10 mouse cellular contexts compared by ENCODE assay signal in the genomic region with DNA sequence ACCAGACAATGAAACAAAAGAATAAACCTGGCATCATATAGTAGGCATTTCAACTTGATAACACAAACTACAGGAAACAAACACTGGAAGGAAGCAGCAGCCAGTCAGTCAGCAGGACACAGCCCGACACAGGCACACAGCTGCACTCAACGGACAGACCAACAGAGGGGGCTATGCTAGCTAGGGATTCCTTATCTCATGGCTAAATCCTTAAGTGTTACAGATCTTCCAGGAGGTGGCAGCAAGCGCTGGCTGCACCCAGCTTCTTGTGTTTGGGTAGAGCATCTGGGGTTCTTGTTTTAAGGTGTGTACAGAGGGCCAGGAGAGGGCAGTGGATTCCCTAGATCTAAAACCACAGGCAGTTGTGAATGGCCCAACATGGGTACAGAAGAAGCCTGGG. TPM values are rescaled to one million over a fixed set of nuclear protein-coding genes. Genes with fewer than 3 reads are reported as not detected.
DNase-seq lines count a peak whose midpoint lies in the region; ATAC-seq and TF ChIP-seq lines count a peak whose summit lies in the region.
"Had no signal": no experiment of that assay in that cellular context is flagged by ENCODE, and none has a peak within 500 bp of the region (broad histone marks: within the 10 kb centered on the region; RNA-seq: fewer than 3 reads in every experiment).

No protein-coding gene starts in this region.

- no peak for TF ChIP-seq POLR2A in lung, adult 2 months (IDR thresholded peaks at IDR 0.05; ENCODE audit: borderline replicate concordance, extremely low read depth, low read depth, low read length)

- no peaks in the 10 kb centered on the region for H3K27me3 ChIP-seq in heart, embryonic 11.5 days (ENCODE audit: control insufficient read depth, insufficient read depth, low read length)
- H3K27me3 ChIP-seq in embryonic facial prominence, embryonic 14.5 days (replicated peaks; ENCODE audit: control insufficient read depth, insufficient read depth, low read length) = no peaks in the 10 kb centered on the region
- H3K27me3 ChIP-seq in heart, embryonic 16.5 days (ENCODE audit: control insufficient read depth, insufficient read depth, low read length) = no peaks in the 10 kb centered on the region
- H3K27me3 ChIP-seq: limb, embryonic 15.5 days had no signal

- no peak overlapping the region for H3K4me2 ChIP-seq in heart, embryonic 11.5 days
- H3K4me2 ChIP-seq in embryonic facial prominence, embryonic 14.5 days (ENCODE audit: low read depth, low read length) = no peak overlapping the region
- no peak overlapping the region for H3K4me2 ChIP-seq in heart, embryonic 16.5 days (ENCODE audit: low read depth, low read length)
- H3K4me2 ChIP-seq: limb, embryonic 15.5 days had no signal

- WGBS in heart, embryonic 11.5 days (ENCODE audit: insufficient replicate concordance) = 21% methylated on average over 3 of the region's 3 CpGs
- 21% methylated on average over 3 of the region's 3 CpGs for WGBS in embryonic facial prominence, embryonic 14.5 days
- WGBS in heart, embryonic 16.5 days = 25% methylated on average over 3 of the region's 3 CpGs
- WGBS in lung, adult 2 months = 4% methylated on average over 3 of the region's 3 CpGs

- H3K27ac ChIP-seq in heart, embryonic 11.5 days (ENCODE audit: low read depth, low read length) = no peak overlapping the region
- no peak overlapping the region for H3K27ac ChIP-seq in embryonic facial prominence, embryonic 14.5 days (replicated peaks; ENCODE audit: low read depth, low read length)
- no peak overlapping the region for H3K27ac ChIP-seq in heart, embryonic 16.5 days (ENCODE audit: low read length)
- H3K27ac ChIP-seq: limb, embryonic 15.5 days had no signal

- no peaks in the 10 kb centered on the region for H3K9me3 ChIP-seq in heart, embryonic 11.5 days (replicated peaks; ENCODE audit: control insufficient read depth, low read length)
- H3K9me3 ChIP-seq in embryonic facial prominence, embryonic 14.5 days (ENCODE audit: control insufficient read depth, low read length) = no peaks in the 10 kb centered on the region
- H3K9me3 ChIP-seq in heart, embryonic 16.5 days (replicated peaks; ENCODE audit: control insufficient read depth, low read length) = no peaks in the 10 kb centered on the region
- H3K9me3 ChIP-seq: G1E; limb, embryonic 15.5 days had no signal

- TF ChIP-seq CTCF in lung, adult 2 months (IDR thresholded peaks at IDR 0.05; ENCODE audit: insufficient read depth, low read length) = peak; percentile 96

- H3K36me3 ChIP-seq in heart, embryonic 11.5 days (ENCODE audit: control insufficient read depth, insufficient read depth, low read length) = peaks cover 31% of the 10 kb centered on the region
- peaks cover 93% of the 10 kb centered on the region for H3K36me3 ChIP-seq in embryonic facial prominence, embryonic 14.5 days (ENCODE audit: control insufficient read depth, insufficient read depth, low read length)
- peaks cover 57% of the 10 kb centered on the region for H3K36me3 ChIP-seq in heart, embryonic 16.5 days (ENCODE audit: control insufficient read depth, insufficient read depth)

- H3K9ac ChIP-seq in heart, embryonic 11.5 days (ENCODE audit: low read depth, low read length) = no peak overlapping the region
- H3K9ac ChIP-seq in embryonic facial prominence, embryonic 14.5 days (ENCODE audit: low read depth, low read length) = no peak overlapping the region
- no peak overlapping the region for H3K9ac ChIP-seq in heart, embryonic 16.5 days (ENCODE audit: low read length)
- H3K9ac ChIP-seq: limb, embryonic 15.5 days had no signal

- peak; percentile 80 for DNase-seq in heart, adult 18-20 months
- DNase-seq in adrenal gland, postnatal 14 days = peak; percentile 82
- peak; percentile 80 for DNase-seq in embryonic facial prominence, embryonic 14.5 days (ENCODE audit: low spot score)
- peak; percentile 85 to 87 for DNase-seq in kidney, postnatal 36 days
- peak; percentile 68 for DNase-seq in lung, adult 2 months
- DNase-seq in right cerebral cortex, postnatal 14 days = peak; percentile 76

- no peak for ATAC-seq in heart, embryonic 11.5 days (replicated peaks; ENCODE audit: insufficient number of reproducible peaks, low FRiP score, low TSS enrichment)
- ATAC-seq in embryonic facial prominence, embryonic 14.5 days (ENCODE audit: low read depth) = no peak
- ATAC-seq in heart, embryonic 16.5 days (replicated peaks; ENCODE audit: extremely low read depth, insufficient read depth, low FRiP score) = peak; percentile 56

- H3K4me1 ChIP-seq in heart, embryonic 11.5 days (ENCODE audit: control insufficient read depth, insufficient read depth, low read length) = peaks cover 2% of the 10 kb centered on the region; the same call in 1 of the 2 replicates
- no peaks in the 10 kb centered on the region for H3K4me1 ChIP-seq in embryonic facial prominence, embryonic 14.5 days (ENCODE audit: control insufficient read depth, insufficient read depth, low read length)
- no peaks in the 10 kb centered on the region for H3K4me1 ChIP-seq in heart, embryonic 16.5 days (ENCODE audit: control insufficient read depth, insufficient read depth, low read length)
- 0 out of 2 replicates have a peak, but pooled peaks cover 3% of the 10 kb centered on the region for H3K4me1 ChIP-seq in lung, adult 2 months (ENCODE audit: control insufficient read depth, insufficient read depth, low read length)
- H3K4me1 ChIP-seq: limb, embryonic 15.5 days had no signal

- no peak overlapping the region for H3K4me3 ChIP-seq in heart, embryonic 11.5 days (ENCODE audit: low read depth, low read length)
- no peak overlapping the region for H3K4me3 ChIP-seq in embryonic facial prominence, embryonic 14.5 days (ENCODE audit: low read depth, low read length)
- H3K4me3 ChIP-seq in heart, embryonic 16.5 days (ENCODE audit: low read length) = no peak overlapping the region
- H3K4me3 ChIP-seq in lung, adult 2 months (replicated peaks; ENCODE audit: extremely low read depth, low read depth, low read length) = no peak overlapping the region
- H3K4me3 ChIP-seq: limb, embryonic 15.5 days had no signal

RNA-seq across cellular contexts. Expression of a gene that starts 12.7 kb away (rescaled TPM):
- 100 to 1,000 TPM; 238 to 264 TPM for total RNA-seq in heart, adult 18-20 months (2021)
- polyA plus RNA-seq in heart, embryonic 11.5 days (2014; fragmentation: Nextera tagmentation; extraction: Ambion mirVana) = 186 and 199 TPM in 2 replicates
- 137 and 170 TPM in 2 replicates for total RNA-seq in adrenal gland, postnatal 14 days (2021)
- 224 and 237 TPM in 2 replicates for polyA plus RNA-seq in embryonic facial prominence, embryonic 14.5 days (2014; fragmentation: Nextera tagmentation; extraction: Ambion mirVana)
- polyA plus RNA-seq in heart, embryonic 16.5 days (2015; fragmentation: Nextera tagmentation; extraction: Ambion mirVana) = 203 and 251 TPM in 2 replicates
- polyA plus RNA-seq in lung, adult 2 months (2012; rRNA removed) = 106 and 140 TPM in 2 replicates

RNA-seq across cellular contexts. Expression of a gene that starts 24.3 kb away (rescaled TPM):
- total RNA-seq in heart, adult 18-20 months (2021) = 100 to 1,000 TPM in 1 of 2 experiments, 10 to 100 TPM in 1; 91.3 to 110 TPM
- 9.5 and 9.7 TPM in 2 replicates for polyA plus RNA-seq in heart, embryonic 11.5 days (2014; fragmentation: Nextera tagmentation; extraction: Ambion mirVana)
- total RNA-seq in adrenal gland, postnatal 14 days (2021) = 37.2 and 66.1 TPM in 2 replicates
- 15.3 and 20.1 TPM in 2 replicates for polyA plus RNA-seq in embryonic facial prominence, embryonic 14.5 days (2014; fragmentation: Nextera tagmentation; extraction: Ambion mirVana)
- 10.8 and 11.8 TPM in 2 replicates for polyA plus RNA-seq in heart, embryonic 16.5 days (2015; fragmentation: Nextera tagmentation; extraction: Ambion mirVana)
- polyA plus RNA-seq in lung, adult 2 months (2012; rRNA removed) = 48.2 and 49.9 TPM in 2 replicates

RNA-seq across cellular contexts. Expression of a gene that starts 49.8 kb away (rescaled TPM):
- total RNA-seq in heart, adult 18-20 months (2021) = 10 to 100 TPM; 23.3 to 26.5 TPM
- 11.4 and 14.2 TPM in 2 replicates for polyA plus RNA-seq in heart, embryonic 11.5 days (2014; fragmentation: Nextera tagmentation; extraction: Ambion mirVana)
- total RNA-seq in adrenal gland, postnatal 14 days (2021) = 41.0 and 46.2 TPM in 2 replicates
- 21.3 and 23.0 TPM in 2 replicates for polyA plus RNA-seq in embryonic facial prominence, embryonic 14.5 days (2014; fragmentation: Nextera tagmentation; extraction: Ambion mirVana)
- polyA plus RNA-seq in heart, embryonic 16.5 days (2015; fragmentation: Nextera tagmentation; extraction: Ambion mirVana) = 7.9 and 8.5 TPM in 2 replicates
- 40.8 and 50.9 TPM in 2 replicates for polyA plus RNA-seq in lung, adult 2 months (2012; rRNA removed)
- polyA plus RNA-seq: G1E had no signal

RNA-seq across cellular contexts. Expression of a gene that starts 58.7 kb away (rescaled TPM):
- not detected for total RNA-seq in heart, adult 18-20 months (2021)
- polyA plus RNA-seq in heart, embryonic 11.5 days (2014; fragmentation: Nextera tagmentation; extraction: Ambion mirVana) = 0.24 TPM in 1 of 2 replicates, not detected in the other
- total RNA-seq in adrenal gland, postnatal 14 days (2021) = not detected in 2 replicates
- polyA plus RNA-seq in embryonic facial prominence, embryonic 14.5 days (2014; fragmentation: Nextera tagmentation; extraction: Ambion mirVana) = not detected in 2 replicates
- not detected in 2 replicates for polyA plus RNA-seq in heart, embryonic 16.5 days (2015; fragmentation: Nextera tagmentation; extraction: Ambion mirVana)
- polyA plus RNA-seq in lung, adult 2 months (2012; rRNA removed) = not detected in 2 replicates
- total RNA-seq: G1E had no signal
- polyA plus RNA-seq: G1E; limb, embryonic 15.5 days had no signal
